Mouse (Mus musculus) hematopoietic multipotent progenitor cell, adult 10-12 weeks (in vitro differentiated cells): ENCODE results near the gene Hrh2. TPM values are rescaled to one million over a fixed set of nuclear protein-coding genes. Genes with fewer than 3 reads are reported as not detected.

Source experiments
- polyA plus RNA-seq: library from polyadenylated mRNA; stranded (reverse); fragments of >175 nt; gene quantifications from 2 replicates; pipeline ENCODE4 v1.2.3, GENCODE M21; 2012; ENCODE audit warnings: low replicate concordance

Gene Hrh2
- 2.1 and 2.4 TPM in 2 replicates for polyA plus RNA-seq

DNA sequence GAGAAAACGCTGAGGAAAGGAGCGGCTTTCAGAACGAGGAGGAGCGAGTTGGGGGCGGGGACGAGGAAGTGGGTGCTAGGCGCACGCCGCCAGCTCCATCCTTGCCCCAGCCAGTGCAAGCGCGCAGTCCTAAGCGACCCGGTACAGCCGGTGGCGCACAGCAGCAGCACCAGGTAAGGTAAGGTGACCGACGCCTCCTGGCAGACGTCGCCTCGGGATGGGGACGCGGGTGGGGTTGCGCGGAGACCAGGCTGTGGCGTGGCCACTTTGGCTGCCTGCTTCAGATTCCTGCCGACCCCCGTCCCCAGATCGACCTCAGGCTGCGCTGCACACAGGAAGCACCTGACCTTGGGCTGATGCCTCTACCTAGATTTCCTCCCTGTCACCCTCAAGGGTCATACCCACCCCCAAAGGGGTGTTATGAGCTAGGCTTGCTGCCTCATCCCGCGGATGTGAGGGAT, at the start of gene Hrh2:
Gene Hrh2 (plus strand): TSS at position 109 of the 461 bp plus-strand sequence.

Other genes with a start within 250 kb of the Hrh2 start
- gene Drd1, start 136.4 kb upstream of the Hrh2 start, polyA plus RNA-seq = not detected in 2 replicates
- gene Sfxn1, start 120.3 kb upstream of the Hrh2 start, polyA plus RNA-seq = 8.2 and 9.2 TPM in 2 replicates
- 5.4 and 10.9 TPM in 2 replicates for gene Cplx2, start 179.2 kb downstream of the Hrh2 start, polyA plus RNA-seq